Mouse (Mus musculus) embryonic facial prominence, embryonic 12.5 days (tissue): Measurements from ENCODE around the gene Gm15114. TPM values are rescaled to one million over a fixed set of nuclear protein-coding genes. Genes with fewer than 3 reads are reported as not detected.
"Not testable (repeated sequence)": the region's sequence is repeated elsewhere in the genome, so short reads cannot be mapped to it uniquely, and the experiment has no call there.

Experiments used
- ATAC-seq: fragments of 200-750 bp; cut with Nextera tagmentation; 2 replicates; pipeline ENCODE4 v1.8.0; 2017; ENCODE audit not compliant: insufficient number of reproducible peaks, insufficient read depth, low FRiP score, low TSS enrichment
- H3K27ac ChIP-seq: fragments of 300-500 bp; sonication (generic); 2 replicates; pipeline ENCODE4 v1.5.1; 2016; ENCODE audit warnings: mild to moderate bottlenecking
- H3K27me3 ChIP-seq: fragments of 300-500 bp; sonication (generic); 2 replicates; pipeline ENCODE4 v1.6.1; 2016; ENCODE audit warnings: mild to moderate bottlenecking, moderate library complexity
- H3K36me3 ChIP-seq: fragments of 300-500 bp; sonication (generic); 2 replicates; pipeline ENCODE4 v1.6.1; 2016; ENCODE audit warnings: mild to moderate bottlenecking
- H3K4me1 ChIP-seq: fragments of 300-500 bp; sonication (generic); 2 replicates; pipeline ENCODE4 v1.6.1; 2016
- H3K4me2 ChIP-seq: fragments of 300-500 bp; sonication (generic); replicated peaks from 2 replicates; pipeline ENCODE4 v1.6.1; 2016; ENCODE audit warnings: mild to moderate bottlenecking, moderate library complexity
- H3K4me3 ChIP-seq: fragments of 300-500 bp; sonication (generic); 2 replicates; pipeline ENCODE4 v1.5.1; 2016; ENCODE audit warnings: mild to moderate bottlenecking
- H3K9ac ChIP-seq: fragments of 300-500 bp; sonication (generic); 2 replicates; pipeline ENCODE4 v1.6.1; 2016; ENCODE audit warnings: mild to moderate bottlenecking, moderate library complexity
- H3K9me3 ChIP-seq: fragments of 300-500 bp; sonication (generic); 2 replicates; pipeline ENCODE4 v1.6.1; 2016; ENCODE audit warnings: mild to moderate bottlenecking, moderate library complexity
- WGBS: fragments of 180-500 bp; shearing (Covaris S2); methylation state at CpG from one replicate; pipeline ENCODE4 v1.1.7; 2016; 5-methylcytosine and 5-hydroxymethylcytosine counted together
- polyA plus RNA-seq: library from polyadenylated mRNA; unstranded; fragments of >200 nt; fragmentation: Nextera tagmentation; extraction: Ambion mirVana; gene quantifications from 2 replicates; pipeline ENCODE4 v1.2.1, GENCODE M21; 2016

The Gm15114 gene
- polyA plus RNA-seq: not detected in 2 replicates

- H3K4me1 ChIP-seq, H3K36me3 ChIP-seq: not testable (repeated sequence)
- WGBS: no CpG with 5 or more reads among the region's 1 CpGs
These were observed at the start of gene Gm15114 for GRCm38 (mm10) chrX:148488649-148489048. TSS of gene Gm15114 (plus strand) at chrX:148488949.

More at GRCm38 (mm10) chrX:148488649-148489048, at the start of gene Gm15114:
- H3K27me3 ChIP-seq, H3K9me3 ChIP-seq, ATAC-seq, H3K4me3 ChIP-seq, H3K9ac ChIP-seq, H3K4me2 ChIP-seq, H3K27ac ChIP-seq: not testable (repeated sequence)

Other genes starting within 250 kb of the Gm15114 start
- gene Gm8334, start 126.2 kb downstream of the Gm15114 start, polyA plus RNA-seq: not detected in 2 replicates
- not detected in 2 replicates for gene Gm15127, start 174.6 kb downstream of the Gm15114 start, polyA plus RNA-seq